Mouse (Mus musculus): Measurements from ENCODE around the gene Suox.

DNA sequence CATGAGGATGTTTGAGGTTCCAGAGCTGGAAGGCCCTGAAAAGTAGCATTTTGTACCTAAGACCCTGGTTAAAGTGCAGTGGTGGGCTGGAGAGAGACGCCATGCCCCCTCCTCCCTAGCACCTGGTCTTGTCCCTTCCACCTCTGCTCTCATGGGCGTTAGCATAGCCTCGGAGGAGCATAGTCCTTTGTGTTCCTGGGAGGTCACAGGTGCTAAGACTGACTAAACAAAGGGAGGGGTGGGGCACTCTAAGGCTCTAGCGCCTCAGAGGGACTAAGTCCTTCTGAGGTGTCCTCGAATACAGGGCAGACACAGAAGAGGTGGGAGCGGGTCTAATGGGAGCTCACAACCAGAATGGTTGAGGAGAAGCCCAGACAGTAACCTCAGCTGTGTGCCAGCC is 42.3 kb downstream of the Suox start:
- no peak for TF ChIP-seq POLR2A (IDR thresholded peaks at IDR 0.05; ENCODE audit: insufficient read depth, low read depth, low read length)
- TF ChIP-seq CTCF (IDR thresholded peaks at IDR 0.05; ENCODE audit: insufficient read depth, low read depth, low read length), result no peak
